Mouse (Mus musculus) heart, postnatal 0 days (tissue): ENCODE results near the gene Islr. TPM values are rescaled to one million over a fixed set of nuclear protein-coding genes. Genes with fewer than 3 reads are reported as not detected.

Source experiments
- ATAC-seq: fragments of 200-750 bp; cut with Nextera tagmentation; 2 replicates; pipeline ENCODE4 v1.8.0; 2017; ENCODE audit warnings: low read depth, moderate number of reproducible peaks, moderate library complexity; ENCODE audit not compliant: insufficient read depth
- DNase-seq: peaks from one replicate; pipeline ENCODE4 v3.0.0-alpha.2; 2016; ENCODE audit warnings: low spot score
- H3K27ac ChIP-seq: fragments of 300-500 bp; sonication (generic); 2 replicates; pipeline ENCODE4 v1.5.1; 2014; ENCODE audit warnings: low read depth, mild to moderate bottlenecking
- H3K27me3 ChIP-seq: fragments of 300-500 bp; sonication (generic); 2 replicates; pipeline ENCODE4 v1.6.1; 2014; ENCODE audit warnings: low read length, mixed read lengths; ENCODE audit not compliant: control insufficient read depth, insufficient read depth
- H3K36me3 ChIP-seq: fragments of 300-500 bp; sonication (generic); replicated peaks from 2 replicates; pipeline ENCODE4 v1.6.1; 2014; ENCODE audit warnings: low read length, mixed read lengths; ENCODE audit not compliant: control insufficient read depth, insufficient read depth
- H3K4me1 ChIP-seq: fragments of 300-500 bp; sonication (generic); 2 replicates; pipeline ENCODE4 v1.6.1; 2014; ENCODE audit warnings: antibody characterized with exemption; ENCODE audit not compliant: control insufficient read depth, insufficient read depth
- H3K4me2 ChIP-seq: fragments of 300-500 bp; sonication (generic); 2 replicates; pipeline ENCODE4 v1.6.1; 2014; ENCODE audit warnings: low read depth, mild to moderate bottlenecking, low read length, moderate library complexity
- H3K4me3 ChIP-seq: fragments of 300-500 bp; sonication (generic); 2 replicates; pipeline ENCODE4 v1.5.1; 2014; ENCODE audit warnings: low read depth, low read length
- H3K9ac ChIP-seq: fragments of 300-500 bp; sonication (generic); replicated peaks from 2 replicates; pipeline ENCODE4 v1.6.1; 2014; ENCODE audit warnings: low read depth, low read length, mixed read lengths
- H3K9me3 ChIP-seq: fragments of 300-500 bp; sonication (generic); replicated peaks from 2 replicates; pipeline ENCODE4 v1.6.1; 2016; ENCODE audit warnings: low read length; ENCODE audit not compliant: control insufficient read depth
- CTCF ChIP-seq: IDR thresholded peaks from 2 replicates; pipeline ENCODE4 v1.5.1; 2016; ENCODE audit warnings: antibody characterized with exemption, control low read depth, low read depth
- EP300 ChIP-seq: IDR thresholded peaks from 2 replicates; pipeline ENCODE4 v1.6.1; 2016; ENCODE audit warnings: antibody characterized with exemption, low read depth
- WGBS: fragments of 180-500 bp; shearing (Covaris S2); extraction: QIAGEN DNeasy Blood & Tissue Kit; methylation state at CpG from one replicate; pipeline ENCODE4 v1.1.7; 2014; 5-methylcytosine and 5-hydroxymethylcytosine counted together
- polyA plus RNA-seq: library from polyadenylated mRNA; unstranded; fragments of >200 nt; fragmentation: Nextera tagmentation; extraction: Ambion mirVana; gene quantifications from 2 replicates; pipeline ENCODE4 v1.2.1, GENCODE M21; 2015
- total RNA-seq: library from RNA; depleted of rRNA; stranded (reverse); fragments of >200 nt; gene quantifications from 2 replicates; pipeline ENCODE4 v1.2.3, GENCODE M21; 2014; ENCODE audit warnings: low replicate concordance

The Islr gene
- total and polyA plus RNA-seq, 2 experiments from 2014 or later = 14.4 to 39.9 TPM

DNA sequence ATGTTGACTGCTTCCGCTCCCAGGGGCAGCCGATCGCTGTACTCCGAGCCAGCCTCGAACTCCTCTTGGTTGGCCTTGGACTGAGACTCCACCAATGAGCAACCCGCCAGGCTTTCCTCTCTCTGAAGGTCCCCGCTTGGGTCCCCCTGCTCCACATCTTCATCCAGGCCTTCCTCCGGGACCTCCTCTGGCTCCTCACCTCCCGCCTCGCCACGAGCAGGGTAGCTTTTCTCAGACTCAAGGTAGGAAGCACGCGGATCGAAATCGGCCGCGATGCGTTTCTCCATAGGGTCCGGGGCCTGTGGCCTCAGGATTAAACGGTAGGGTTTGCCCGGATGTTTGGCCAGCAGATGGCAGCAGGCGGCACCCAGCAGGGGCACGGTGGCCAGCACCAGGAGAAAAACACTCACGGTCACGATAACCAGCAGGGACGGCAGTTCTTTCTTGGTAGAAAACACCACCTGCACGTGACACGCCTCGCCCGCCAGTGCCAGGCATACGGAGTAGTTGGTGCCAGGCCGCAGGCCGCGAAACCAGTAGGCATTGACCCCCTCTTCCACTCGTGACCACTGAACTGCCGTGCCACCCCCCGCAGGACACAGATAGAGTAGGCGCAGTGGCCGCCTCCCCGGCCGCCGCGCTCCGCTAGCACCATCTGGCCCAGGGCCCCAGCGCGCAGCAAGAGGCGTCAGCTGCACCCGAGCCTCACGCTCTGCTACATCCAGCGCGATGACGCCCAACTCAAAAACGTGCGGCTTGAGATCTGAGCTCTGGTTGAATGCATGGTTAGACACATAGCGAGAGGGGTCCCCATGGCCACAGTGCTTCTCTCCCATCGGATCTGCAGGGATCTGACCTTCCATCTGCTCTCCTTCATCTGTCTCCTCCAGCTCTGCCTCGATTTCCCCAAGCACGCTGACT is 6.1 kb downstream of the Islr start:
- Histone ChIP-seq H3K4me3 (peak overlapping the region; percentile 33), H3K27ac (no peak overlapping the region), H3K9me3 (no peaks in the 10 kb centered on the region), H3K36me3 (no peaks in the 10 kb centered on the region), H3K9ac (no peak overlapping the region), H3K27me3 (peaks cover 95% of the 10 kb centered on the region), H3K4me1 (peaks cover 19% of the 10 kb centered on the region), H3K4me2 (peak overlapping the region; percentile 50)
- DNase-seq (no peak), ATAC-seq (peak; percentile 49)
- WGBS = 2% methylated on average over 58 of the region's 58 CpGs
- TF ChIP-seq CTCF = peak; percentile 67
- TF ChIP-seq EP300 = no peak

DNA sequence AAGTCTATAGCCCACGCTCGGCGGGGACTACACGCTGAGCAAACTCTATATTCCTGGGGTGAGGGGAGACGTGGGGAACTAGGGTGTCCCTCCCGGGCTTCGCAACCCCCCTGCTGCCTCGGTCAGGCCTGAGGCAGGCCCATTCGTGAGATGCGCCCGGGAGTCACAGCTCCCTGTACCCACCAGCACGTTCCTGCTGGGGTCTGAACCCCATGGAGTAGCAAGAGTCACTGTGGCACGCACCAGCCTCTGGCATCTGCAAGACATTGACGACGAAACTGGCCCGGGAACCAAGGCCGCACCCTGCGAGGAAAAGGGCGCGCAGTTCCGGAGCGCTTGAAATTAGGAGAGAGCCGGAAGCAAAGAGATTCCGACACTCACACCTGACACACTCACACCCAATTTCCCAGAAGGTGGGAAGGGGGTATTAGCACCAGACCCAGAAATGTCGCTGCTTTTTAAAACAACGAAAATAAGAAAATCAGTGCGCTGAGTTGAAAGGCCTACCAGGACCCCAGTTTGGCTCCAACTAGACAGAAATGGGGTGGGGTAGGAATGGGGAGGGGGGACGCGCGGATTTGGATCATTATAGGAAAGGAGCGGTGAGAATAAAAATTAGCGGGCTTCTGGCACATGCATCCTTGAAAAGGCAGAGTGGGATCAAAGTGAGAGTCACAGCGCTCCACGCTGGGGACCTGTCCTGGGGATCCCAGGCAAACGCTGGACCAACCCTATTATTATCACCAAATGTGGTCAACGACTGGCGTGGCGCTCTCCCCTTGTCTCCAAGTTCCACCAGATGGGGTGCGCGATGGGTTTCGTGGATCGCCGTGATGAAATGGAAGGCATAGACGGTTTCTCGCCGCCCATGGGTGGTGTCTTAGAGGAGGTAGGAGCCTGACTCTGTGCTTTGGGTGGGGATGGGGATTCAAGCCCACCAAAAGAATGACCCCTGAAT is 7.2 kb downstream of the Islr start:
- TF ChIP-seq CTCF (no peak), EP300 (no peak)
- 4% methylated on average over 46 of the region's 46 CpGs for WGBS
- peak overlapping the region; percentile 33 for H3K4me3 ChIP-seq
- no peak overlapping the region for H3K9ac ChIP-seq
- no peak for ATAC-seq
- H3K9me3 ChIP-seq = no peaks in the 10 kb centered on the region
- H3K36me3 ChIP-seq = no peaks in the 10 kb centered on the region
- peaks cover 19% of the 10 kb centered on the region for H3K4me1 ChIP-seq
- H3K4me2 ChIP-seq = peak overlapping the region; percentile 50; the same call in 1 of the 2 replicates
- H3K27me3 ChIP-seq = peaks cover 84% of the 10 kb centered on the region
- DNase-seq = no peak
- H3K27ac ChIP-seq = no peak overlapping the region

DNA sequence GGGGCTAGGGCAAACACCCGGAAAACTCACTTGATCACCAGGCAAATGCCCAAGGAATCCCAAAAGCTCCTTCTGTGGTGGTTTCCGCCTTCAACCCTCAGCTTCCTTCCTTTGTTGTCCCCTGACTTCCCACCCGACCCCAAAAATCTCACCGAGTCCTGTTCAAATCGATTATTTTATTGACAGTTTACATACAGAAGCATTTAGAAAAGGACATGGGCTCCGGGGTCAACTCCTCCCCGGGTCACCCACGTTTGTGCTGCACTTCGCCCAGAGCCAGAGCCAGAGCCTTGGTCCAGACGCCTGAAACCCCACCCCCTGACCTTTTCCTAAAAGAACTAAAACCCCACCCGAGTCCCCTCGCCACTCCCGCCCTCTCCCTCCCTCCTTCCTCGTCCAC is 8.0 kb downstream of the Islr start:
- Histone ChIP-seq H3K4me2 (peak overlapping the region; percentile 36; the same call in 1 of the 2 replicates), H3K4me1 (peaks cover 19% of the 10 kb centered on the region), H3K27ac (no peak overlapping the region), H3K27me3 (peaks cover 76% of the 10 kb centered on the region), H3K9ac (no peak overlapping the region), H3K9me3 (no peaks in the 10 kb centered on the region), H3K36me3 (no peaks in the 10 kb centered on the region), H3K4me3 (no peak overlapping the region)
- TF ChIP-seq EP300 (no peak), CTCF (no peak)
- ATAC-seq (no peak), DNase-seq (no peak)
- 8% methylated on average over 14 of the region's 14 CpGs for WGBS

DNA sequence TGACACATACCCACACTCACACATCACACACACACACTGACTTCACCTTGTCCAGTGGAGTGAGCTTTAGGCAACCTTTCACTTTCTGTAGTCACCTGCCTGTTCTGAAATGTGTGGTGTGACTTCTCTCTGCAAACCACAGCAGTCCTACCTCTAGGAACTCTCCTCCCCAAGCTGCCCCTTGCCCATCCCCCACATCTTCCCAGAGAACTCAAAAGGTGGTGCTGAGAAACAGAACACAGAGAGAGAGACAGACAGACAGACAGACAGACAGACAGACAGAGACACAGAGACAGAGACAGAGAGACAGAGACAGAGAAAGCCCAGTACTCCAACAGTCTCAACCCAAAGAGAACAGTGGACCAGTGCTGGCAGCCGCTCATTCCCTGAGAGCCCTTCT is 8.4 kb downstream of the Islr start:
- Histone ChIP-seq H3K4me3 (no peak overlapping the region), H3K27me3 (peaks cover 72% of the 10 kb centered on the region), H3K9me3 (no peaks in the 10 kb centered on the region), H3K4me1 (peaks cover 19% of the 10 kb centered on the region), H3K4me2 (no peak overlapping the region), H3K27ac (no peak overlapping the region), H3K36me3 (no peaks in the 10 kb centered on the region), H3K9ac (no peak overlapping the region)
- 31% methylated on average over 1 of the region's 1 CpGs for WGBS
- TF ChIP-seq EP300 = no peak
- TF ChIP-seq CTCF = no peak
- no peak for DNase-seq
- no peak for ATAC-seq

DNA sequence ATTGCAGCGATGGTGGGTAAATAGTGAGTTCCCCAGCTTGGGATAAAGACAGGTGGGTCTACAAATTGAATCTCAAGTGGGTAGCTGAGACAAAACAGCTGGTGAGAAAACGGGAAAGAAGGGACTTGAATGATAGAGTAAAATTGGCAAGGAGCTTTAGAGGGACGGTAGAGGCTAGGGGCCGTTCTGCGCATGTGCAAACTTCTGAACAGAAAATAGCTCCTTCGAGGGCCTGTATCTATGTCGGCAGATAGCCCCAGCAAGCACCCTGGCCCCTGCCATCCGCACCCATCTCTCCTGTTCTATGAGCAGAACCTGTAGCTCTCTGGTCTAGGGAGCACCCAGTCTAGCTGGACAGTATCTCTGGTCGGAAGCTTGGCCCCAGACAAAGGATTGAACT is 9.9 kb downstream of the Islr start:
- DNase-seq = no peak
- Histone ChIP-seq H3K27me3 (peaks cover 57% of the 10 kb centered on the region), H3K36me3 (no peaks in the 10 kb centered on the region), H3K9me3 (no peaks in the 10 kb centered on the region), H3K4me2 (no peak overlapping the region), H3K4me3 (no peak overlapping the region), H3K27ac (no peak overlapping the region), H3K4me1 (peaks cover 17% of the 10 kb centered on the region), H3K9ac (no peak overlapping the region)
- ATAC-seq = no peak
- TF ChIP-seq EP300 (no peak), CTCF (no peak)
- WGBS = 57% methylated on average over 9 of the region's 9 CpGs
